Mouse (Mus musculus) monocyte, adult 2 months (primary cell): ENCODE results near the gene Nfkbie.
A peak's percentile ranks its signal among the peaks of the same experiment; 100 is the strongest.

ENCODE experiments used
- DNase-seq, 2 experiments: peaks; one replicate each; pipeline ENCODE4 v3.0.0; 2022; ENCODE audit warnings: low spot score in 2 of 2, low read depth in 1 of 2

Nfkbie gene

GRCm38 (mm10) chr17:45542705-45543104, 12.8 kb upstream of the Nfkbie start:
- no peak for DNase-seq

GRCm38 (mm10) chr17:45543115-45543514, 12.4 kb upstream of the Nfkbie start:
- no peak for DNase-seq

GRCm38 (mm10) chr17:45544001-45544872, 11.3 kb upstream of the Nfkbie start:
- no peak for DNase-seq

- no peak for DNase-seq
Measured at GRCm38 (mm10) chr17:45544873-45545277, 10.6 kb upstream of the Nfkbie start.

GRCm38 (mm10) chr17:45545278-45545961, 10.1 kb upstream of the Nfkbie start:
- no peak for DNase-seq

GRCm38 (mm10) chr17:45546941-45547340, 8.6 kb upstream of the Nfkbie start:
- DNase-seq = no peak

- no peak for DNase-seq
Measured at GRCm38 (mm10) chr17:45547461-45548190, 7.9 kb upstream of the Nfkbie start.

- DNase-seq = no peak
Measured at GRCm38 (mm10) chr17:45548541-45549512, 6.7 kb upstream of the Nfkbie start.

- no peak for DNase-seq
Measured at GRCm38 (mm10) chr17:45549617-45550181, 5.8 kb upstream of the Nfkbie start, which contains the start of gene Tmem151b. Gene Tmem151b (minus strand): TSS chr17:45549677.

- no peak for DNase-seq
Measured at GRCm38 (mm10) chr17:45550253-45550652, 5.2 kb upstream of the Nfkbie start.

- DNase-seq = no peak
Measured at GRCm38 (mm10) chr17:45551249-45551796, 4.2 kb upstream of the Nfkbie start.

GRCm38 (mm10) chr17:45551816-45552451, 3.6 kb upstream of the Nfkbie start:
- peak in 1 of 2 experiments; percentile 56 for DNase-seq

GRCm38 (mm10) chr17:45553065-45553464, 2.4 kb upstream of the Nfkbie start:
- no peak for DNase-seq

- peak in 1 of 2 experiments; percentile 15 for DNase-seq
Measured at GRCm38 (mm10) chr17:45554420-45554819, 1.1 kb upstream of the Nfkbie start.

- DNase-seq = peak in 1 of 2 experiments; percentile 16
Measured at GRCm38 (mm10) chr17:45556107-45556489, 595 bp downstream of the Nfkbie start.

GRCm38 (mm10) chr17:45556514-45557245, 1.2 kb downstream of the Nfkbie start:
- DNase-seq = peak in 1 of 2 experiments; percentile 55

GRCm38 (mm10) chr17:45557246-45557824, 1.8 kb downstream of the Nfkbie start:
- DNase-seq = peak in 1 of 2 experiments; percentile 49
